Mouse (Mus musculus) kidney, adult 2 months (tissue): ENCODE results near the gene Ptpro.

Source experiments
- CTCF ChIP-seq: fragments of 200-500 bp; conservative IDR thresholded peaks from 2 replicates; pipeline ENCODE4 v1.5.1; 2011; ENCODE audit warnings: low read depth, mild to moderate bottlenecking, control low read depth, low read length, moderate library complexity, mixed read lengths; ENCODE audit not compliant: insufficient read depth, insufficient read length
- POLR2A ChIP-seq: fragments of 200-500 bp; IDR thresholded peaks from one replicate; pipeline ENCODE4 v1.6.1; 2011; ENCODE audit warnings: low read depth, low read length, control low read depth

GRCm38 (mm10) chr6:137503009-137503408 lies 250.9 kb downstream of the Ptpro start:
- TF ChIP-seq CTCF = no peak
- no peak for TF ChIP-seq POLR2A
